Mouse (Mus musculus) kidney, postnatal 4 days (tissue): Measurements from ENCODE around the gene Zfp568.

Experiments used
- DNase-seq, 2 experiments: peaks; one replicate each; pipeline ENCODE4 v3.0.0; 2021; ENCODE audit warnings: mixed read lengths in 2 of 2

The Zfp568 gene

GRCm38 (mm10) chr7:30060341-30060740 lies 76.6 kb downstream of the Zfp568 start:
- DNase-seq = no peak

- peak; percentile 53 to 55 for DNase-seq
These were observed 78.7 kb downstream of the Zfp568 start for GRCm38 (mm10) chr7:30062478-30062877.

- DNase-seq = no peak
These were observed 80.9 kb downstream of the Zfp568 start for GRCm38 (mm10) chr7:30064622-30065021.

GRCm38 (mm10) chr7:30072146-30073028 lies 88.6 kb downstream of the Zfp568 start, which contains the start of gene Zfp82:
Zfp82 (minus strand) TSS chr7:30072900.
- DNase-seq = peak; percentile 86 to 88
